Mouse (Mus musculus): ENCODE results near the gene Sars. TPM values are rescaled to one million over a fixed set of nuclear protein-coding genes. Genes with fewer than 3 reads are reported as not detected.

The Sars gene
- total and polyA plus RNA-seq, 3 experiments: 24.1 to 83.4 (median 69.4) TPM

DNA sequence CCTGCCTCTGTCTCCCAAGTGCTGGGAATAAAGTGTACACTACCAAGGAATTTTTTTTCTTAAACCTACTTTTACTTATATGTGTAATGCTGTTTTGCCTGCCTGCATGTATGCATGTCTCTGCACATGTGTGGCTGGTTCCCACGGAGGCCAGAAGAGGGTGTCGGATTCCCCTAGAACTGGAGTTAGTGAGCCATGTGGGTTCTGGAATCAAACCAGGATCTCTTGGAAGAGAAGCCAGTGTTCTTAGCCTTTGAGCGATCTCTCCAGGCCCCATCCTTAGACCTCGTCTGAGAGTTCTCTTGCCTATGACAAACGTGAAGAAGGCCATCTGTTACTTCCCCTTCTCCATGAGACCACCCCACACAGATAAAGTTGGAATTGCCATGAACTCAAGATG lies 30.5 kb upstream of the Sars start:
- H3K4me3 ChIP-seq: no peak overlapping the region
- no peaks in the 10 kb centered on the region for H3K79me2 ChIP-seq (replicated peaks; ENCODE audit: control insufficient read depth, insufficient read depth, low read length)
- H3K27ac ChIP-seq: no peak overlapping the region
- no peak overlapping the region for H3K9ac ChIP-seq (ENCODE audit: low read depth, low read length)
- no peak for TF ChIP-seq CTCF (IDR thresholded peaks at IDR 0.05)
- no peak for TF ChIP-seq EP300 (IDR thresholded peaks at IDR 0.05; ENCODE audit: insufficient read depth, low read depth, low read length)
- TF ChIP-seq POLR2A (IDR thresholded peaks at IDR 0.05; ENCODE audit: insufficient read depth, low read depth, low read length): no peak
- DNase-seq: no peak
- no peaks in the 10 kb centered on the region for H3K4me1 ChIP-seq (ENCODE audit: control insufficient read depth, insufficient read depth, low read length)
- no peaks in the 10 kb centered on the region for H3K27me3 ChIP-seq (ENCODE audit: control insufficient read depth, insufficient read depth, low read length)
- H3K36me3 ChIP-seq (ENCODE audit: control insufficient read depth, insufficient read depth, low read length): no peaks in the 10 kb centered on the region
- intact Hi-C loops (cut with DNase I): no loop called here
- 56% methylated on average over 5 of the region's 5 CpGs for WGBS

- H3K9ac ChIP-seq (ENCODE audit: low read depth, low read length): no peak overlapping the region
- 90% methylated on average over 7 of the region's 7 CpGs for WGBS
- intact Hi-C loops (cut with DNase I): no loop called here
Measured at GRCm38 (mm10) chr3:108474969-108475368, 30.0 kb upstream of the Sars start.

GRCm38 (mm10) chr3:108467760-108468159 lies 22.8 kb upstream of the Sars start:
- Histone ChIP-seq H3K4me3 (no peak overlapping the region), H3K27ac (no peak overlapping the region), H3K9ac (ENCODE audit: low read depth, low read length) (no peak overlapping the region), H3K4me1 (ENCODE audit: control insufficient read depth, insufficient read depth, low read length) (no peaks in the 10 kb centered on the region), H3K79me2 (replicated peaks; ENCODE audit: control insufficient read depth, insufficient read depth, low read length) (no peaks in the 10 kb centered on the region), H3K36me3 (ENCODE audit: control insufficient read depth, insufficient read depth, low read length) (no peaks in the 10 kb centered on the region), H3K27me3 (ENCODE audit: control insufficient read depth, insufficient read depth, low read length) (no peaks in the 10 kb centered on the region)
- DNase-seq: no peak
- TF ChIP-seq CTCF (IDR thresholded peaks at IDR 0.05) (no peak), POLR2A (IDR thresholded peaks at IDR 0.05; ENCODE audit: insufficient read depth, low read depth, low read length) (no peak), EP300 (IDR thresholded peaks at IDR 0.05; ENCODE audit: insufficient read depth, low read depth, low read length) (no peak)
- 55% methylated on average over 8 of the region's 8 CpGs for WGBS
- intact Hi-C loops (cut with DNase I): no loop called here

More at GRCm38 (mm10) chr3:108474969-108475368, 30.0 kb upstream of the Sars start:
- DNase-seq: no peak
- H3K36me3 ChIP-seq (ENCODE audit: control insufficient read depth, insufficient read depth, low read length): no peaks in the 10 kb centered on the region
- TF ChIP-seq CTCF (IDR thresholded peaks at IDR 0.05) (no peak), EP300 (IDR thresholded peaks at IDR 0.05; ENCODE audit: insufficient read depth, low read depth, low read length) (no peak), POLR2A (IDR thresholded peaks at IDR 0.05; ENCODE audit: insufficient read depth, low read depth, low read length) (no peak)
- no peak overlapping the region for H3K4me3 ChIP-seq
- no peak overlapping the region for H3K27ac ChIP-seq
- no peaks in the 10 kb centered on the region for H3K79me2 ChIP-seq (replicated peaks; ENCODE audit: control insufficient read depth, insufficient read depth, low read length)
- no peaks in the 10 kb centered on the region for H3K4me1 ChIP-seq (ENCODE audit: control insufficient read depth, insufficient read depth, low read length)
- no peaks in the 10 kb centered on the region for H3K27me3 ChIP-seq (ENCODE audit: control insufficient read depth, insufficient read depth, low read length)

- no peaks in the 10 kb centered on the region for H3K4me1 ChIP-seq (ENCODE audit: control insufficient read depth, insufficient read depth, low read length)
- WGBS: 79% methylated on average over 6 of the region's 6 CpGs
- H3K36me3 ChIP-seq (ENCODE audit: control insufficient read depth, insufficient read depth, low read length): no peaks in the 10 kb centered on the region
- DNase-seq: peak; percentile 13 to 45
- no peak overlapping the region for H3K9ac ChIP-seq (ENCODE audit: low read depth, low read length)
- no peak overlapping the region for H3K4me3 ChIP-seq
- no peak overlapping the region for H3K27ac ChIP-seq
- intact Hi-C loops (cut with DNase I): no loop called here
- no peaks in the 10 kb centered on the region for H3K79me2 ChIP-seq (replicated peaks; ENCODE audit: control insufficient read depth, insufficient read depth, low read length)
- H3K27me3 ChIP-seq (ENCODE audit: control insufficient read depth, insufficient read depth, low read length): no peaks in the 10 kb centered on the region
- TF ChIP-seq POLR2A (IDR thresholded peaks at IDR 0.05; ENCODE audit: insufficient read depth, low read depth, low read length) (no peak), CTCF (IDR thresholded peaks at IDR 0.05) (peak; percentile 72), EP300 (IDR thresholded peaks at IDR 0.05; ENCODE audit: insufficient read depth, low read depth, low read length) (no peak)
Measured at GRCm38 (mm10) chr3:108466425-108466824, 21.4 kb upstream of the Sars start.

- H3K36me3 ChIP-seq (ENCODE audit: control insufficient read depth, insufficient read depth, low read length): no peaks in the 10 kb centered on the region
- TF ChIP-seq CTCF (IDR thresholded peaks at IDR 0.05) (peak; percentile 34), POLR2A (IDR thresholded peaks at IDR 0.05; ENCODE audit: insufficient read depth, low read depth, low read length) (no peak)
- no peak overlapping the region for H3K27ac ChIP-seq
- H3K27me3 ChIP-seq (ENCODE audit: control insufficient read depth, insufficient read depth, low read length): no peaks in the 10 kb centered on the region
- no peaks in the 10 kb centered on the region for H3K4me1 ChIP-seq (ENCODE audit: control insufficient read depth, insufficient read depth, low read length)
- DNase-seq: peak in 1 of 2 experiments; percentile 14
- 36% methylated on average over 10 of the region's 10 CpGs for WGBS
- intact Hi-C loops (cut with DNase I): no loop called here
- H3K79me2 ChIP-seq (replicated peaks; ENCODE audit: control insufficient read depth, insufficient read depth, low read length): no peaks in the 10 kb centered on the region
- no peak overlapping the region for H3K4me3 ChIP-seq
- H3K9ac ChIP-seq (ENCODE audit: low read depth, low read length): no peak overlapping the region
Measured at GRCm38 (mm10) chr3:108458866-108459265, 13.9 kb upstream of the Sars start.

DNA sequence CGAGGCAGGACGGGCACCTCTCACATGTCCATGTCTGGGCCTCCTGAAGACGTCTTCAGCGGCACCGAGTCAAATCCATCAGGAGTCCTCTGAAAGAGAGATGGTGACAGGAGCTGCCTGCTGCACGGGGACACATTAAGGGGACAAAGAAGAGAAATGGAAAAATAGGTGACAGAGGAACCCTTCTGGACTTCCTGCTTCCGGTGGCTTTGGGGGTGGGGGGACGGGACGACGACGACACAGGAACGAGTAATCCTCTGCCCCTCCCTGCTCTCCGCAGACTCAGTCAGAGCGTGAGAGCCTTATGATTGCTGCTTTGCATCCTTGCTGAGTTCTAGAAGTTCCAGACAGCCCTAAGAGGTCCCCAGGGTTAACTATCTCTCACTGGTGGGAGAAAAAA lies 13.4 kb upstream of the Sars start:
- TF ChIP-seq CTCF (IDR thresholded peaks at IDR 0.05) (no peak), EP300 (IDR thresholded peaks at IDR 0.05; ENCODE audit: insufficient read depth, low read depth, low read length) (no peak), POLR2A (IDR thresholded peaks at IDR 0.05; ENCODE audit: insufficient read depth, low read depth, low read length) (no peak)
- Histone ChIP-seq H3K4me1 (ENCODE audit: control insufficient read depth, insufficient read depth, low read length) (no peaks in the 10 kb centered on the region), H3K27ac (no peak overlapping the region), H3K36me3 (ENCODE audit: control insufficient read depth, insufficient read depth, low read length) (no peaks in the 10 kb centered on the region), H3K27me3 (ENCODE audit: control insufficient read depth, insufficient read depth, low read length) (no peaks in the 10 kb centered on the region), H3K9ac (ENCODE audit: low read depth, low read length) (no peak overlapping the region), H3K79me2 (replicated peaks; ENCODE audit: control insufficient read depth, insufficient read depth, low read length) (no peaks in the 10 kb centered on the region), H3K4me3 (no peak overlapping the region)
- 46% methylated on average over 14 of the region's 14 CpGs for WGBS
- DNase-seq: no peak
- intact Hi-C loops (cut with DNase I): no loop called here
